Mouse (Mus musculus) adrenal gland, postnatal 10 days (tissue): Measurements from ENCODE around the gene Cd300ld4. TPM values are rescaled to one million over a fixed set of nuclear protein-coding genes. Genes with fewer than 3 reads are reported as not detected.
"Not testable (repeated sequence)": the region's sequence is repeated elsewhere in the genome, so short reads cannot be mapped to it uniquely, and the experiment has no call there.

Experiments used
- DNase-seq: peaks from one replicate; pipeline ENCODE4 v3.0.0; 2021; ENCODE audit warnings: mixed read lengths
- long read RNA-seq, 2 experiments: library from polyadenylated mRNA; stranded (forward); transcript quantifications; one replicate each; pipeline ENCODE4 v2.0.0; 2021
- total RNA-seq, 2 experiments: library from RNA; stranded (reverse); gene quantifications; 2 replicates each; pipeline ENCODE4 v1.2.3; 2021

Cd300ld4 gene
- 1 to 10 TPM in 1 of 2 experiments, not detected in 1; 1.3 TPM for total RNA-seq
- long read RNA-seq, experiment 1: 0 reads
- long read RNA-seq, experiment 2: 0 reads

DNA sequence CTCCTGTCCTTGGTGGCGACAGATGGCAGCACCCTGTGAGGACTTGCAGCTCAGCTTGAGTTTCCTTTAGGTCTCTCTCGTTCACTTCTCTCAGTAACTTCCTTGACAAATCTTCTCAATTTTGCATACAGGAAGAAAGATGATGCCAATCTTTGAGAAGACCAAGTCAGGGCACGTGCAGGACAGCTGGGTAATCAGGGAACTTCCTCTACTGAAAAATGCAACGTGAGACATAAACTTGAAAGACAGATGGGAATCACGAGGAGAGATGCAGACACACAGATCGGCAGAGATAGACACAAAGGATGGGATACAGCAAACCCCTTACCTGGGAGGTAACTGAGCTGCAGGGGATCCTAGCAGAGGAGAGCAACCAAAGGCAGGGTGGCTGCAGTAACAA is at the start of gene Cd300ld4:
TSS of gene Cd300ld4 (minus strand) at position 101 of the 400 bp plus-strand sequence.
- not testable (repeated sequence) for DNase-seq

DNA sequence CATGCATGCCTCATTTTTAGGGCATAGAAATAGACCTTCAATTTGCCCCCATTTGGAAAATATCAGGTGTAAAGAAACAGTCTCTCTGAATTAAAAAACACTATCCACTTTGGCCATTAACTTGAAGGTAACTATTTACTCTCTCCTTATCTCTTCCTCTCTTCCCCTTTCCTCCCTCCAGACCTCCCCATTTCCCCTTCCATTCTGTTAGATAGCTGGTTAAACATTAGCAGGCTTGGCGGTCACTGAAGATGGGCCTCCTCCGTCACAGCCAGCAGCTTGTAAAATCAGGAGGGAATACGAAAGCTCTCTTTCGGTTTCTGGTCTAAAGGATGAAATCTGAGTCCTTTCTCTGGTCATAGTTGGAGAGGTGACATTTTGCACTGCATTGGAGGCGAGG is 49.0 kb upstream of the Cd300ld4 start:
- DNase-seq: no peak

DNA sequence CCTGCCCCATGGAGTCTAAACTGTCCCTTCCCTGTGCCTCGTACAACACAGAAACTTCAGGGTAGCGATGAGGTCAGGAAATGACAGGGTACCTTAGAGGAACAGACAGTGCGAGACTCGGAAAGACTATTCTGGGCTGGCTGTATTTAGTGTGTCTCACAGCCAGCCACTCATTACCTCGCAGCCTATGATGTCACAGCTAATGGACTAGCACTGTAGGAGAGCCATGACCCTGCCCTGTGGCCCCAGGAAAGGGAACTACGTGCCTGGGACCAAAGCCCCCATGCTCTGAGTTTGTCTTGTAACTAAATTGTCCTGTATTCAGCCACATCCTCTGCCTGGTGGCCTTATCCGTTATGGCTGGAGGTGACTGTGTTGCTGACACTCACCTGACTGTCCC is 48.6 kb upstream of the Cd300ld4 start:
- DNase-seq: no peak

DNA sequence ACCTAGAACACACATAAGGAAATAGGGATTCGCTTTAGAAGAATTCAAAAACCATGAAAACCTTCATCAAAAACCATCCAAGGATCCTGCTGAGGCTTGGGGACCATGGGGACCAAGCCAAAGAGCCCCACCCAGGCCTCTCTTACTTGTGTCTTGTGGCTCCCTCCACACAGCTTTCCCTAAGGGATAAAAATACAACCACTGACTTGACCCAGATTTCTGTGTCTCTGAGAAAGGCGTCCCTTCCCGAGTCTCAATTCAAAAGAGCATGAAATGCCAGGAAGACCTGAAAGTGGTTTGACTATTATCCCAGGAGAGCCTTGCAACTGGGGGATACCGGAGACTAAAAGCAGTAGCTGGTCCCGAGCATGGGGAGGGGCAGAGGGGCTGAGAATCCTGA is 46.2 kb upstream of the Cd300ld4 start:
- no peak for DNase-seq

DNA sequence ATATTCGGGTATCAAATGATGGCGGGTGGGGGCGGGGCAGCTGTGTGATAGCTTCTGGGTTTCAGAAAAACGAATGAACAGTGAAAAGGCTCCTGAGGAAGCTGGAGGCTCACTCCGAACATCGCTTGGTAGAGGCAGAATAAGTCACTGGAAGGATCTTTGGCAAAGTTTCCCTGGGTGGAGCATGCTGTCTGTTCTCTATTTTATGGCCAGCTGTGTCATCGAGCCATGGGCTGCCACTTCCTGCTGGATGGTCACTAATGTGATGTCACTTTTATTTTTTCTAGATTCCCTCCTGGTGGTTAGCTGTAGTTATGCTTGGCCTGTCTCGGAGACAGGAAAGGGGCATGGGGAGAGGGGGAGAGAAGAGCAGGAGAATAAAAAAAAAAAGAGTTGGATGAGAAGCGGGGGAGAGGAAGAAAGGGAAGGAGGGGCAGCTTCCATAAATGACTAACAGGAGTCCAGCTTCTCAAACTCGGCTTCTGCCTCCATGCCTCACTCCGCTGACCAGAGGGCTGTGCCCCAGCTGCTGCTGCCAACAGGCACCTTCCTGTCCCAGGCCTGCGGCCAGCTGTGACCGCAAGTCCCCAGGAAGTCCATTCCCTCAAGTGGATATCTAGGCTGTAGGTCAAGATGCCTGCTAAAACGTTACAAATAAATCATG is 45.0 kb upstream of the Cd300ld4 start:
- DNase-seq: peak; percentile 73

DNA sequence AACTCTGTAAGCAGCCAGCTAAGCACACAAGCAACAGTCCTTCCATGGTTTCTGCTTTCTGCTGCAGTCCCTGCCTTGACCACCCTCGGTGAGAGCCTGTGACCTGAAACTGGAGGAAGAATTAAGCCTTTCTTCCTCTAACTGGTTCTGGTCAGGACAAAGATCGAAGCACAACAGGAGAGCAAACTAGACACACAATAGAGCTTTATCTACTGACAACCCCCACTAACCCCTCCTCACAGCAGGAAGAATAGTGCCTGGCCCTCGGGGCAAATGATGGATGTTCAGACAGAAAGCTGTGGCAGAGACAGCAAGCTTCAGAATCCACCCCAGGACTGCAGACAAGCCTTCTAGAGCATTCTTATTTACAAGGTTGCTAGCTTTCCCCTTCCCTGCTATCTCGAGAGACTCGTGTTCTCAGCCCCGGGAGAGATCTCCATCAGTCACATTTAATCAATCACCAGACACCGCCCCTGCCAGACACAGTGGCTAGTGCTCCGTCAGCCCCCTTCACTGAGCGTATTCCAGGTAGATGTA is 44.3 kb upstream of the Cd300ld4 start:
- DNase-seq: no peak

DNA sequence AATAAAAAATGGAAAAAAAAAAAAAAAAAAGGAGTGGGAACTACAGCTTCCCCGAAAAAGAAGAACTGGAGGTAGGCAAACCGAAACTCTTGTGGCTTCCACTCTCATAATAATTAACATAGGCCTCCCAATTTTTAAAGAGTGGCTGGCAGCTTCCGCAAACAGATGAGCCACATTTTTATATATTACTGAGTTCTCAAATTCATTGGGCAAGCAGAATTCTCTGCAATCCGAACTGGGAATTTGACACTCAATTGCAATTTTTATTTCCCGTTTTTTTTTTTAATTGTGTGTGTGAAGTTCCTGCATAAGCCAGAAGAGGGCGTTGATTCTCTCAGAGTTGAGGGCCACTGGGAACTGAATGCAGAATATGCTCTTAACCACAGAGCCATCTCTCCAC is 40.0 kb upstream of the Cd300ld4 start:
- no peak for DNase-seq

DNA sequence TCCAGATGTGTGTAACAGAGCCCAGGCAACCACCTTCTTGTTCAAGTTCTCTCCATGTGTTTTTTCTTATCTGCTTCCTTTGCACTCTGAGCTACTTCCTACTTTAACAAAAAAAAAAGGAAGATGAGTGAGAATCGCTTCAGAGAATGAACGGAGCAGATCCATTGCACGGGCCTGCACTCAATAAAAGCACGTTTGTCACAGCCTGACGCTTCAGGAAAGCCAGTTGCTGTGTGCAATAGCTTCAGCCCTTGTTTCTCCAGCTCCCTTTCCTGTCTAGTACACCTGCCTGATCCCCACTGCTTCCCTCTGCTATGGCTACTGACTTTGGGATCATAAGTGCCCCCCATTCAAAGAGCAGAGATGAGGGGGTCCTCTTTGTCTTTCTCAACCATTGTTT is 35.3 kb upstream of the Cd300ld4 start, which contains the start of gene Cd300e:
TSS of gene Cd300e (minus strand) at position 101 of the 400 bp plus-strand sequence.
- no peak for DNase-seq

DNA sequence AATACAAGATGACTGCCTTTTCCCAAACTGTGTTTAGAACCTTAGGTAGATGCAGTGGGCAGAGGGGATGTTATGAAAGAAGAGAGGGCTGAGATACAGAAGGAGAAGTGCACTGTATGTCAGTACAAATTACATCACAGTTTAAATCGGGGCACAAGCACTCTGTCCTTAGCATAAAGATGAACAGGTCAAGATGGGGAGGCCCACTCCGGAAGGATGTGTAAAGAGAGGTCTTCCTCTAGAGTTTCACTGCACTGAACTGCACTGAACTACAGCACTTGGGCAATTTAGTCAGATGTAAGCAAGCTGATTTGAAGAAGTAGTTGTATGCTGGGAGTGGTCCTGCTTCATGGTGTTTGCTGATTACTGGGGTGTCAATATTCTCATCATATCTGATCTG is 33.0 kb upstream of the Cd300ld4 start:
- DNase-seq: no peak

DNA sequence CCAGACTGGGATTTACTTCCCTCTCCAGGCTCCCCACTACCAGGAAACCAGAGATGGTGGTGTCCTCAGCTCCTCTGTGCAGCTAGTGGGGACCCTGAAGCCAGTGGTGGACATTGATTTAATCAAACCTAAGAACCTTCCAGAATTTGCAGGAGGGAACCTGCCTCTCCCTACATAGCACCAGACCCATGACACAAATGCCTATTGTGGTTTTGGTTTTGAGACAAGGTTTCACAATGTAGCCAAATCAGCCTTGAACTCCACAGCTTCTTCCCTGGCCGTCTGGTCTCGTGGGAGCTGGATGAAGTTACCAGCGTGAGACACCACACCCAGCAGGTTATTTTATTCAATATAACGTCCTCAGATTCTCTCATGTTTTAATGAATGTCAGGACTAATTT is 31.9 kb upstream of the Cd300ld4 start:
- DNase-seq: no peak

DNA sequence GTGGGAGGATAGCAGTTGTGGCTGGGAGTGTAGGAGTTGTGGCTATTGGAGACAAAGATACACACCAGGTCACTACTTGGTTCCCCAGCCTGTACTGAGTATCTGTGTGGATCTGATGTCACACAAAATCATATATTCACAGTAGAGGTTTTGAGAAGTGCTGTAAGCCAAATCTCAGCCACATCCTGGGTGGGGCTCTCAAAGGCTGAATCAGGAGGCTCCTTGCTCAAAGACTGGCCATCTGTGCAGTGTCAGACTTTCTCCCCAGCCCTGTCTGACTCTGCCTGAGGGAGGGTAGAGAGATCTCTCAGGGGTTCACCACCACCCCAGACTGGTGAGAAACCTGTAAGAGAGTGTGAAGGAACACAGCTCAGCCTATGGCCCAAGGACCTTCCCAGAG is 27.7 kb upstream of the Cd300ld4 start:
- no peak for DNase-seq

DNA sequence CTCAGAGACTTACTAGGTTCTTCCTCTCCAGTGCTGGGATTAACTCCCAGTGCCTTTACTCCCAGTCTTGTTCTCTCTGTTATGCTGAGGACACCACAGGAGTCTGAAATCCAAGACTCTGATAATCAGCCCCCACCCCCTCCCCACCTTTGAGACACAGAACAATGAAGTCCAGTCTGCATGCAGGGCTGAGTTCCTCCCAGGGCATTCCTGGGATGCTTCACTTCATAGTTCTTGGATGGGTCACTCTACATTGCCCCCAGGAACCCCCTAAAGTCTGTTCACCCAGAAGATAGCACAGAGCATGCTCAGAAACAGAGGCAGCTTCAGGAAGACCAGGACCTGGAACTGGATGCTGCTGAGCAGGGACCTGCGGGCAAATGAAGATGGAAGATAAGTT is 26.2 kb upstream of the Cd300ld4 start:
- DNase-seq: no peak

DNA sequence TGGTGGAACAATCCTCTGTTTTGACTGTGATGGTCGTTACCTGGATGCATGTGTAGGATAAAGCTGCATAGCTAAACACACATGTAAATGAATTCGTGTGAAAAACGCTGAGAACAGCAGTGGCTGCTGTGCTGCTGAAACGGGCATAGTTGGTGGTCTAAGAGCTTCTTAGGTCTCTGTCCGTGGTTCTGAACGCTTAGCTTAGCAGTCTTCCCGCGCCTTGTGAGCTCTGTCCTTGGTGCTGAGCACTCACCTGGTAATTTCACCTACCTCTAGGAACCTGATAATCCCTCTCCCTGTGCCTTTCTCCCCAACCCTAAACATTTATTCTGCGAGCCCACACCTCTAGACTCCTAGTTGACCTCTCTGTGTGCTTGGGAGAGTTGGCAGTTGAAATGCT is 25.4 kb upstream of the Cd300ld4 start:
- DNase-seq: peak; percentile 64

DNA sequence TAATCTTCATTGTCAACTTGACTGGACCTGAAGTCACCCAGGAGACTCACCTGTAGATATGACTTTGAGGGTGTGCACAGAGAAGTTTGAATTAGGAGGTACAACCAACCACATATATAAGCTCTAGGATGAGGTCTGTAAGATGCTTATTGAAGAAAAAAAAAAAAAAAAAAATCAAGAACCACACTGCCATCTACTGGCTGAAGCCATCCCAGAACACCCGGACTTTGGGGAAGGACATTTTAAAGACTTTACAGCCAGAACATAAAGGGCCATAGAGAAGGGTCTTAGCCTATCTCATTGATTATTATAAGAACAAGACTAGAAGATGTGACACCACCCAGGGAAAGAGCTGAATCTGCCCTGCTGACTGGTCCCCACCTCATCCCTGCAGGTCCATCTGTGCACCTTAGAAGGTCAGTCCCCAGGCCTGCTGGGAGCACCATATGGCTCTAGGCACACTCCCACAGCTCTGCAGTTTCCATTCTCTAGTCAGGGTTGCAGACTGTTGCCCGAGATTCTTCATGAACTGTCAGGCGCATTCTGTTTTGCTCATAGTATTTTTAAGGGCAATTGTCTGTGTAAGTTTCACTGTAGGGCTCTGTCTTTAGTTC is 22.6 kb upstream of the Cd300ld4 start:
- DNase-seq: no peak

DNA sequence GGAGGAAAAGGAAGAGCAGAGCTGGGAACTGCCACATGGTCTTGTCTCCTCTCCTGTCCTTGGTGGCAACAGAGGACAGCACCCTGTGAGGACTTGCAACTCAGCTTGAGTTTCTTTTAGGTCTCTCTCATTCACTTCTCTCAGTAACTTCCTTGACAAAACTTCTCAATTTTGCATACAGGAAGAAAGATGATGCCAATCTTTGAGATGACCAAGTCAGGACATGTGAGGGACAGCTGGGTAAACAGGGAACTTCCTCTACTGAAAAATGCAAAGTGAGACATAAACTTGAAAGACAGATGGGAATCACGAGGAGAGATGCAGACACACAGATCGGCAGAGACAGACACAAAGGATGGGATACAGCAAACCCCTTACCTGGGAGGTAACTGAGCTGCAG is 21.4 kb upstream of the Cd300ld4 start, which contains the start of gene Cd300ld3:
TSS of gene Cd300ld3 (minus strand) at position 151 of the 400 bp plus-strand sequence.
- no peak for DNase-seq

DNA sequence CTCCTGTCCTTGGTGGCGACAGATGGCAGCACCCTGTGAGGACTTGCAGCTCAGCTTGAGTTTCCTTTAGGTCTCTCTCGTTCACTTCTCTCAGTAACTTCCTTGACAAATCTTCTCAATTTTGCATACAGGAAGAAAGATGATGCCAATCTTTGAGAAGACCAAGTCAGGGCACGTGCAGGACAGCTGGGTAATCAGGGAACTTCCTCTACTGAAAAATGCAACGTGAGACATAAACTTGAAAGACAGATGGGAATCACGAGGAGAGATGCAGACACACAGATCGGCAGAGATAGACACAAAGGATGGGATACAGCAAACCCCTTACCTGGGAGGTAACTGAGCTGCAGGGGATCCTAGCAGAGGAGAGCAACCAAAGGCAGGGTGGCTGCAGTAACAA is 10.9 kb upstream of the Cd300ld4 start, which contains the start of gene Cd300ld5:
TSS of gene Cd300ld5 (minus strand) at position 101 of the 400 bp plus-strand sequence.
- DNase-seq: not testable (repeated sequence)

DNA sequence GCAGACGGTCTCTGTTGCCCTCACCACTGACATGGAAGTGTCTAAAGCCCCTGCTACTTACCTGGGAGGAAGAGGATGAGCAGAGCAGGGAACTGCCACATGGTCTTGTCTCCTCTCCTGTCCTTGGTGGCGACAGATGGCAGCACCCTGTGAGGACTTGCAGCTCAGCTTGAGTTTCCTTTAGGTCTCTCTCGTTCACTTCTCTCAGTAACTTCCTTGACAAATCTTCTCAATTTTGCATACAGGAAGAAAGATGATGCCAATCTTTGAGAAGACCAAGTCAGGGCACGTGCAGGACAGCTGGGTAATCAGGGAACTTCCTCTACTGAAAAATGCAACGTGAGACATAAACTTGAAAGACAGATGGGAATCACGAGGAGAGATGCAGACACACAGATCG is 10.7 kb downstream of the Cd300ld4 start, which contains the start of gene Cd300ld2:
TSS of gene Cd300ld2 (minus strand) at position 101 of the 400 bp plus-strand sequence.
- DNase-seq: not testable (repeated sequence)

DNA sequence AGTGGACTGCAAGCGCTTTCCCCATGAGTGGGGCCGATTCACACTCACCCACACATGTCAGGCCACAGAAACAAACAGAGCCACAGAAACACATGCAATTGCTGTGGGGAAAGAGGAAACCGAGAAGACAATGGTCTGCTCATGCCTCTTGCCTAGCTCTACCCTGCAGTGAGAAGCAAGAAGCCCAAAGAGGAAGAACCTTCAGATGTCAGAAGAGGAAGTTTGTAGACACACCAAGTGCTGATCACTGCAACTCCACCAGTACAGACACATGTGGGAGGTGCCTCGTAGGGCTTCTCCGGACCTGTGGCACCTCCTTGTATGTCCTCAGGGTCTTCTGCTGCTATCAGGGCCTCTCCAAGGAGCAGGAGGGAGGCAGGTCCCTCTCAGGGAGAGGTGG is 22.7 kb downstream of the Cd300ld4 start:
- DNase-seq: no peak

DNA sequence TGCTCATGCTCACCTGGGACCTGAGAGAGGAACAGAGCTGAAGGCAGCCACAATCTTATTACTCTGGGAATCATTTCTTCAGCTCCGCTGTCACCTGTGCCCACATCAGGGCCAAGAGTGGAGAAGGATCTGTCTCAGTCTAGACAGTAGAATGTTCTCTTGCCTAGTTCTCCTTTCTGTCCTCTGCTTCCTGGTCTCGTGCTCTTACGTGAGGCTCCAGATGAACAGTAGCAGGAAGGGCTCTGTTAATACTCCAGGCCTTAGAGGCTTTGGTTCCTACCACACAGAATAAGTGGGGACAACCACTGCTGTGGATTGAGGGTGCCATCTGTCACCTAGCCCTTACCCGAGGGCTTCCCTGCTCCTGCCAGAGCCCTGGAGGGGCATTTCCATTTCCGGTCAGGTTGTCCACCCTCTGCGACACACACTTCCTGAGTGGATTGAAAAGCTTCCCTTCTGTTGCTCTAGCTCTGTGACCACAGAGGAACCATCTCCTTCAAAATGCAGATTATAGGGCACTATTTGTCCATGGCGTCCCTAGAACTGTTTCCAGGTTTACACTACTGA is 25.3 kb downstream of the Cd300ld4 start, which contains the start of gene Cd300c2:
TSS of gene Cd300c2 (minus strand) at position 407 of the 567 bp plus-strand sequence.
- DNase-seq: no peak

DNA sequence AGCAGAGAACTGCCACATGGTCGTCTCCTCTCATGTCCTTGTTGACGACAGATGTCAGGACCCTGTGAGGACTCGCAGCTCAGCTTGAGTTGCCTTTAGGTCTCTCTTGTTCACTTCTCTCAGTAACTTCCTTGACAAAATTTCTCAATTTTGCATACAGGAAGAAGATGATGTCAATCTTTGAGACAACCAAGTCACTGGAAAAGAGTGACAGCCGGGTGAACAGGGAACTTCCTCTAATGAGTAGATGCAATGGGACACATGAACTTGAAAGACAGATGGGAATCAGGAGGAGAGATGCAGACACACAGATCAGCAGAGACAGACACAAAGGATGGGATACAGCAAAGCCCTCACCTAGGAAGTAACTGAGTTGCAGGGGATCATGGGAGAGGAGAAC is 37.0 kb downstream of the Cd300ld4 start, which contains the start of gene Cd300ld:
TSS of gene Cd300ld (minus strand) at position 130 of the 400 bp plus-strand sequence.
- DNase-seq: no peak

DNA sequence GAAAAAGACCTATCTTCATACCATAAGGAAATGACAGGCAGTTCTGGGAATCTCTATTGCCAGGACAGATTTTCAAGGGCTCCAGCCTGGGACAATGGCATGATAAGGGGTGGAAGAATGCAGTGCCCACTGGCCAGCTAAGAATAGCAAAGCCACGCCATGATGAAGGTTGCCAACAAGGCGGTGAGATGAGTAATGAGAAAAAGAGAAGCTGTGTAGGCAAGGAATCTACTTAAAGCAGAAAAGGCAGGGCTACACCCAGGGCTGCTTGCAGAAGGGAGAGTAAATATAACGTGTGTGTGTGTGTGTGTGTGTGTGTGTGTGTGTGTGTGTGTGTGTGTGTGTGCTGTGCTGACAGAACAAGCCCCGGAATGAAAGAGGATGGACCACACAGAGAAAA is 44.9 kb downstream of the Cd300ld4 start:
- no peak for DNase-seq

DNA sequence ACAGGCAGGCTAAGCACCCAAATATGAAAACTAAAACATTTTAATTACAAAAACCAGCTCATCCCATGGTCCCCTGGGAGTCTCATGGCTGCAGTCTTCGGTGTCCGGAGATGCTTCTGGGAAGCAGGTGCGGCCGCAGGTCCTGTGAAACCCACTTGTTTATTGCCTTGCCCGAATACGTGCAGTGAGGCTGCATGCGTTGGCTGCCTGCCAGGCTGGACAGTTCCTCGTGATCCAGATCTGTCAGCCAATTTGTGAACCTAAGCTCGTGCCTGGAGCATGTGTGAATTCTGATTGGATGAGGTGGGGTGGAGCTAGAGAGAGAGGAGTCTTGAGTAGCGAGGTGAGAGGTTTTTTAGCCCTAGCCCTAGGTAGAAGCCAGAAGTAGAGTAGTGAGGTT is 54.1 kb downstream of the Cd300ld4 start:
- DNase-seq: no peak
